Mouse (Mus musculus) myocyte (in vitro differentiated cells): ENCODE measurements at regions not wholly inside any gene's neighbourhood (a gene's known extent, or its start where the extent isn't known, plus 50 kb on each side); places are given as distances from the start of the nearest gene placed in this dataset.

Source experiments
- POLR2A ChIP-seq: IDR thresholded peaks from one replicate; pipeline ENCODE4 v1.6.1; 2011; ENCODE audit warnings: low read depth, mild to moderate bottlenecking, control low read depth, moderate library complexity; ENCODE audit not compliant: insufficient read length
- USF1 ChIP-seq: IDR thresholded peaks from one replicate; pipeline ENCODE4 v1.6.1; 2011; ENCODE audit warnings: low read depth, mild to moderate bottlenecking, control low read depth, moderate library complexity

DNA sequence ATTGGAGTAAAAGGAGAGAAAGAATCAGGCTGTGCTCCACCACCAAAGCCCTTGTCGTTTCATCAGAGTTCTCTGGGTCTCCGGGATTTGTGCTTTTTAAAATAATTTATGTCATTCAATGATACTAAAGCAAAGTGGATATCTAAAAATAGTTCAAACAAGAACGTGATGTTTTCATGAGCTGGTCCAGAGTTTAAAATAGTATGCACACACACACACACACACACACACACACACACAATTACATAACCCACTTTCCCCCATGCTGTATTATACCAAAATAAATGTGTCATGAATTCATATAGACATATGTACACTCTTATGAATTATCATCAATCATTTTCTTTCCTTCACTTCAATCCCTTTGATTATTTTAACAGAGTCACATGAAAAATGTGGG, 118.5 kb upstream of the Gdnf start:
- TF ChIP-seq POLR2A (no peak), USF1 (no peak)
